Mouse (Mus musculus): ENCODE measurements around the gene Defb3.
"Not testable (repeated sequence)": the region's sequence is repeated elsewhere in the genome, so short reads cannot be mapped to it uniquely, and the experiment has no call there.

The Defb3 gene

DNA sequence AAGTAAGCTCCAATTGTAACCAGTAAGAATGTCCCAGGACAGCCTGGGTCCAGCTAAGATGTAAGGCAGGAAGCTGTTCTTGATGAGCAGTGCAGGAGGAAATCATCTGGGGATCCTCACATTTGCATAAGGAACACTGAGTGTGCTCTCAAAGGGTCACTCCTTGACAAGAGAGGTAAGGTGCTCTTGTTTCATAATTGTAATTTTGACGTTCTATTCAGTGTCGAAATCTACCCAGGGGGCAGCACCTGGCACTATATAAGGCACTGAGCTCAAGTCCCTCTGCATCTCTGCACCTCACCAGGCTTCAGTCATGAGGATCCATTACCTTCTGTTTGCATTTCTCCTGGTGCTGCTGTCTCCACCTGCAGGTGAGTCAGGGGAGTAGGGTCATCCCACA is at the start of gene Defb3:
Gene Defb3 (plus strand): TSS at position 301 of the 400 bp plus-strand sequence.
- in situ Hi-C loops (cut with MboI, MseI) = not testable (repeated sequence)

DNA sequence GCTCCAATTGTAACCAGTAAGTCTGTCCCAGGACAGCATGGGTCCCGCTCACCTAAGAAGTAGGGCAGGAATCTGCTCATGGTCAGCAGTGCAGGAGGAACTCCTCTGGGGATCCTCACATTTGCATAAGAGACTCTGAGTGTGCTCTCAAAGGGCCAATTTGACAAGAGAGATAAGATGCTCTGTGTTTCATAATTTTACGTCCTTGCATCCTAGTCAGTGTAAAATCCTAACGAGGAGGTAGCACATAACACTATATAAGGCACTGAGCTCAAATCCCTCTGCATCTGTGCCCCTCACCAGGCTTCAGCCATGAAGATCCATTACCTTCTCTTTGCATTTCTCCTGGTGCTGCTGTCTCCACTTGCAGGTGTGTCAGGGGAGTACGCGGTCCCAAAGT is 45.9 kb upstream of the Defb3 start, which contains the start of gene Defb5:
Gene Defb5 (plus strand): TSS at position 301 of the 400 bp plus-strand sequence.
- in situ Hi-C loops (cut with MboI, MseI) = no loop called here

- in situ Hi-C loops (cut with MboI, MseI) = no loop called here
Measured at GRCm38 (mm10) chr8:19258136-19258535, 35.0 kb upstream of the Defb3 start.

DNA sequence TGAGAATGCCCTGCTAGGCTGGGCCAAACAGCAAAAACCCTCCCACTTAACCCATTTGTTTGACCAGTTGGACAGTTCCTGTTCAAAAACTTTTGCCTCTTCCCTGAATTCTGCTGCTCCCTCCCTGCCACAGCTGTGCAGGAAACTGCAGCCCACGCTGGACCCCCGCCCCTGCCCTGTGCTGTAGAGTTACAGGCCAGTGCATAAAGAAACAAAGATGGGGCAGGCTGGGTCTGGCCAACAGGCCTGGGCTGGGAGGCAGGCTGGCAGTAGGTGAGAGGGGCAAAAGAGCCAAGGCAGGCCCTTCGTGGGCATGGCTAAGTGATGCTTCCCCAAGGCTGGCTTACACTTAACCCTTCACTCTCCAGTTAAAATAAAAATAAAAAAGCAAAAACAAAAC is 33.5 kb upstream of the Defb3 start:
- in situ Hi-C loops (cut with MboI, MseI) = no loop called here

GRCm38 (mm10) chr8:19298361-19298760 is 5.2 kb downstream of the Defb3 start:
- in situ Hi-C loops (cut with MboI, MseI) = not testable (repeated sequence)

- in situ Hi-C loops (cut with MboI, MseI) = no loop called here
Measured at GRCm38 (mm10) chr8:19331836-19332235, 38.7 kb downstream of the Defb3 start.

All from T-helper 2 cell (primary cell).